Mouse (Mus musculus) layer of hippocampus, adult 11-12 months (tissue): ENCODE data around the gene Mak.

Experiments
- DNase-seq: peaks from one replicate; pipeline ENCODE4 v3.0.0; 2022; ENCODE audit warnings: low spot score

Gene Mak

DNA sequence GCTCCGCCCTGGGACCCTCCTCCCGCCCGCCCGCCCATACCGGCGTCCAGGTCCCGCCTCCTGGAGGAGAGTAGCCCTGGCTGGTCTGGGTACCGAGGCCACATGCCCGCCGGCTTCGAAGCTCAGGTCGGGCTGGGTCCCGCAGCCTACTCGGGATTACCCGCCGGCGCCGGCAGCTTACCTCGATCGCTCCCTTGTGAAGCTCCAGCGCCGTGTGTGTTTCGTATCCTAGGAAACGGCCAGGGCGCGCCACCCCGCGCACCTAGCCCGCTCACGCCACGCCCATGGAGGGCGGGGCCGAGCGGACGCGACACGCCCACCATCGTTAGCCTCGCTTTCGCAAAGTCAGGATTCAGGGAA is at the start of gene Mak:
Gene Mak (minus strand): TSS at position 286 of the 360 bp plus-strand sequence.
- DNase-seq = peak; percentile 53

DNA sequence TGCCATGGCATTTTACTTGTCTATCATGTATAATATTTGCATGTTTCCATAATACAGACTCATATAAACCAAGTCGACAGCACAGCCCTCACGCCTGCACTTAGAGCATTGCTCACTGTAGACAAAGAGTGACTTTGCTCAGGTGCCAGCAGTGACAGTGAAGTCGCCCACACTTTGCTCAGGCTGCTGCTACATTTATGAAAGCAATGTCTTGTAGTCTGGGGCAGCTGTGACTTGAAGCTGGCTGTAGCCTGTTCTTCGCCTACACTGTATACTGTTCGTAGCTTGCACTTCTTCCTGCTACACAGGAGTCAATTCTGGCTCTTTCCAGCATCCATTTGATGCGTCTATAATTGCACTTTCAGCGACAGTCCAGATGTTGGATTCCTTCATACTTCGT is 49.6 kb upstream of the Mak start:
- no peak for DNase-seq

DNA sequence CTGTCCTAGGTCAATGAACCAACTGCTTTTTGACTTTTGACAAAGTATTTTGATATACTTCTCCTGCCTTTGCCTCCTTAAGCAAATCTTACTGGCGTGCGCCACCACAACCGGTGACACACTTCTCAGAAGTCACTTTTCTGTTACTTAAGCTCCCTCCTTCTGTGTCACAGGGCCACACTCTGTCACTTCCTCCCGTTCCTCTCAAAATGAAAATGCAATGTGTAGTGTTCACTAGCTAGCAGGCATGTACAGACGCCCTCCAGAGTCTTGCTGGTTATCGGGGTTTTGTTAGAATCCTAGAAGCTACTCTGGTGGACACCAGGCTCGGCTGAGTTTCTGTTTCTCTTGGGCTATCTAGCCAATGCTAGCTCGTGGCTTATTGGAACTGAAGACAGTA is 48.8 kb upstream of the Mak start:
- no peak for DNase-seq

DNA sequence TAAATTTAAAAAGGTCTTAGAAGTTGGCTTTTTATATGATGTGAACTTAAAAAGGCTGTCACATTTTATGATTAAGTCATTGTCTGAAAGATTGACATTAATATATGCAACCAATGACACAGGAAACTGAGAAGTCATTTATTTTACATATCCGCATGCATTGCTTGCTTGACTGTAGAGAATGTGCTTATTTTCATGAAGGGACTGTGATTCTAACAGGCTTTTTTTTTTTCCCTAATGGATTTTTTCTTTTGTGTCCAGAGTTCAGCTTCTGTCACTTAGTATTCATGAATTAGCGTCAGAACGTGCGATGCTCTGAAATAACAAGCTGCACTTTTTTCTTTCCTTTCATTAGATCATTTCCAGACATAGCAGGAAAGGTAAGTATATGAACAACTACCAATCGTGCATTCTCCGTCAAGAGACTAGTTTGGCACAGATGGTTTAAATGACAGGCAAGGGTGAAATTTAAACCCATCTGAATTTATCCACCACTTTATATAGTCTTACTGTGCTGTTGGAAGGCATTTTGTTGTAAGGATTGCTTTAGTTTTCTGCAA is 44.2 kb upstream of the Mak start:
- no peak for DNase-seq

DNA sequence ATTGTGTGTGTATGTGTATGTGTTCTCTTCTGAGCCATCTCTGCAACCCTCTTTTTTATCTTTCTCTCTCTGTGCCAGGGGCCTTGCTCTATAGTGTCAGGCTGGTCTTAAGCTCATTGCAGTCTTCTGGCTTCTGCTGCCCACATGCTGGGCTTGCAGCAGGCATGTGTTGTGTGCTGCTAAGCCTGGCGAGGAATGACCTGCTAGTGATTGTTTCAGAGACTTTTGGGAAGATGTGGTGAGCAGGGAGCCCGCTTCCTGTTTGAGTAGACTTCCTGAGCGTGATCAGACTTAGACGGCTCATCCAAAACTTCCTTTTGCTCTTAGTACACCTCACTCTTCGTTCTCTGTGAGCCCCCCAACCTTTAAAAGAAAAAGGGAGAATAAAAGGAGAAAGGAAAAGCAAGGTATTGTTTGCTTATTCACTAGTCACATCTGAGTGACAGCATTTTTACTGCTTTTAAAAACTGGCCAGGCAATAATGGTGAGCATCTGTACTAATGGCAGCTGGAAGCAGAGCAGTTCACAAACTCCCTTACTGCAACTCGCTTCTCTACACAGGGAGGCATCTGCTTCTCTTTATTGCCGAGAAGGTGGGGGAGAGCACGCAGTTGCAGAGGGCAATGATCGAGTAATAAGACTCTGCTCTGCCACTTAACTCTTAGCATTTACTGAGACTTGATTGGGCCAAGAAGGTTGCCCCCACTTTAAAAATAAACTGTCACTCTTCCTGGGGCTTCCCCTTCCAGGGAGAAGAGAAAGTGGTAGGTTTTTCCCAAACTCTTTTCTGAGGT is 39.8 kb upstream of the Mak start:
- DNase-seq = peak; percentile 22

DNA sequence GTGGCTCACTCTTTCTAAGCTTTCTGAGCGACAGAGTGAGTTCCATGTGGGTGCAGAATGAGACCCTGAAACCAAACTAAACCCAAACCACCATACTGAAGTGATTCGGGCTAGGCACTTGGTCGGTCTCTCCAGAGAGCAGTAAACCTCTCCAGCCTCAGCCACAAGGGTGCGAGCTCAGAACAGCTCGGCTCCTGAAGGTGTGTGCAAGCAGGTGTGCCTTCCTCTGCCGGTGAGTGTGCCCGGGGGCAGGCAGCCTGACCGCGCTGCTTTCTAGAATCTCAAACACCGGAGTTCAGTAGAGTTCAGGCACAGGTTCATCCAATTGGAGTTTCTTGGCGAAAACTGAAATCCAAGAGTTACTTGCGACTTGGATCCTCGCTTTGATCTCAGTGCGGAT is 34.4 kb upstream of the Mak start, which contains the start of gene Sycp2l:
Gene Sycp2l (plus strand): TSS at position 368 of the 400 bp plus-strand sequence.
- no peak for DNase-seq

DNA sequence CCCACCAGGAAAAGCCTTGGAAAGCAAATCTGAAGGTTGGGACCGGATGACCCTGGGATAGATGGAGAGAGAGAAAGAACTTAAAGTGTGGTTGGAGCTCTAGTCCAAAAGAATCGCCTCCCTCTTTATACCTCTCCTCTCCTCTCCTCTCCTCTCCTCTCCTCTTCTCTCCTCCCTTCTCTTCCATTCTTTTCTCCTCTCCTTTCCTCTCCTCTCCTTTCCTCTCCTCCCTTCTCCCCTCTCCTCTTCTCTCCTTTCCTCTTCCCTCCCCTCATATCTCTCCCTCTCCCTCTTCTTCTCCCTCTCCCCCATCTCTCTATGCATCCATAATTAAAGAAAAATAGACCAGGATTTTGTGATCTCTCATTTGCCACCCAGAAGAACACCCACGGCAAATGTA is 31.4 kb upstream of the Mak start, which contains the start of gene Gcm2:
Gene Gcm2 (minus strand): TSS at position 101 of the 400 bp plus-strand sequence.
- no peak for DNase-seq

DNA sequence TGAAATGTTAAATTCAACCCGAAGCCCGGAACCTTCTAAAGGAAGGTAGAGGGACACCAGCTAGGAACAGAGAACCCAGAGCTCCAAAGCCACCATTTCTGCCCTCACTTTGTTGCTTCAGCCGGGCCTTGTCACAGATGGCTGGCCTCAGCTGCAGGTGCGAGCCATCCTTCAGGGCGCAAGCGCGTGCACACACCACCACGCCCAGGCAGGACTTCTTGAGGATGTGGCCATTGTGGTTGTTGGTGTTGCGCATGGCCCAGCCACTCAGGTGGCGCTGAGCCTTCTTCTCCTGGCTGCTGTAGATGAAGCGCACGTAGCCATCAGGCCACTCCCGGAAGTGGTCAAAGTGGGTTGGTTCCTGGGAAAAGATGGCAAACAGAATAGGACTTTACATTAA is 26.0 kb upstream of the Mak start:
- no peak for DNase-seq

DNA sequence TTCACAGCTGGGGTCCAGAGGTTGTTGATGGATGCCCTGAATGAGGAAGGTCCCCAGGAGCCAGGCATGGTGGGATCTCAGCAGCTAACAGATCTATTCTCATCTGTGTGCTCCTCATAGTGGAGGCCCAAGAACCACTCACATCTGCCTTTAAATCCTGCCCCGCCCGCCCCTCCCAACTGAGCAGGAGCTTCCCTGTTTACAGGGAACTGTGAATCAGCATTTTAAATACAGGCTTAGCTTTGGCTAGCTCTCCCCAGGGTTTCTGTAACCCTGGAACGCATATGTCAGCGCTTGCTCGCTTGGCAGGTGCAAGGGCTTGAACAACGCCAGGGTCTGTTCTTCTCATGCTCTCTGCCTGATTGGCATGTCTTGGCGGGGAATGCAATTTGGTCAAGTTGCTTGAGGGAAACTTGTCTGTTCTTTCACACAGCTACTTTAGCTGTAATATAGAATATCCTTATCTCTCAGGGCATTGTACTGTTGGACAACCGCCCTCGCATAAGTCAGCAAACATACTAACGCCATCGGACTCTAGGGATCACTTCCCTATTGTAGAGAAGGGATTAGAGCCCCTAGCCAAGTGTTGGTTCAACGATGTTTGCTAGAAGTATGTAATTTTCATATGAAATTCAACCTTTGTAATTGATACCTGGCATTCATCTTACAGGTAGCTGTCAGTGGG is 24.5 kb upstream of the Mak start:
- no peak for DNase-seq

DNA sequence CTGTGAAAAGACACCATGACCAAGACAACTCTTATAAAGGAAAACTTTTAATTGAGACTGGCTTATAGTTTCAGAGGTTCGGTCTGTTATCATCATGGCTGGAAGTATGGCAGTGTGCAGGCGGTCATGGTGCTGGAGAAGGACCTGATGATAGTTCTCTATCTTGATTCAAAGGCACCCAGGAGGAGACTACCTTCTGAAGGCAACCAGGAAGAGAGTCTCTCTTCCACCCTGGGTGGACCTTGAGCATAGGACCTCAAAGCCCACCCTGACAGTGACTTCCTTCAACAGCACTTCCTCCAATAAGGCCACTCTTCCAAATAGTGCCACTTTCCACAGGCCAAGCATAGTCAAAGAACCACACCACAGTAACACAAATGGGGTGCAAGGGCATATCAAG is 20.5 kb upstream of the Mak start:
- no peak for DNase-seq

DNA sequence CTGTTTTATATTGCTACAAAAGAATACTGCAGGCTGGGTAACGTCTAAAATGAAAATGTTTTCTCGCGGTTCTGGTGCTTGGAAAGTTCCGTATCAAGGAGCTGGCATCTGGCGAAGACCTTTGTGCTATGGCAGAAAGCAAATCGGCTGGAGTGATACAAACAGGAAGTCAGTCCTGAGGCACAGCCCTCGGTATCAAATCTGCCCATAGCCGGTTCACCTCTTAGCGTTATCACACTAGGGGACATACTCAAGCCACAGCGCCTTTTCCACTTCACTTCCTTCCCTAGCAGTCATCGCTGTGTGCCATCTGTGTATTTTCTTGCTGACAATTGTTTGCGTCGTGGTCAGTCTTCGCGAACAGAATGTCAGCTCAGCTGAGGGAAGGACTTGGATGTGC is 18.8 kb upstream of the Mak start:
- no peak for DNase-seq

DNA sequence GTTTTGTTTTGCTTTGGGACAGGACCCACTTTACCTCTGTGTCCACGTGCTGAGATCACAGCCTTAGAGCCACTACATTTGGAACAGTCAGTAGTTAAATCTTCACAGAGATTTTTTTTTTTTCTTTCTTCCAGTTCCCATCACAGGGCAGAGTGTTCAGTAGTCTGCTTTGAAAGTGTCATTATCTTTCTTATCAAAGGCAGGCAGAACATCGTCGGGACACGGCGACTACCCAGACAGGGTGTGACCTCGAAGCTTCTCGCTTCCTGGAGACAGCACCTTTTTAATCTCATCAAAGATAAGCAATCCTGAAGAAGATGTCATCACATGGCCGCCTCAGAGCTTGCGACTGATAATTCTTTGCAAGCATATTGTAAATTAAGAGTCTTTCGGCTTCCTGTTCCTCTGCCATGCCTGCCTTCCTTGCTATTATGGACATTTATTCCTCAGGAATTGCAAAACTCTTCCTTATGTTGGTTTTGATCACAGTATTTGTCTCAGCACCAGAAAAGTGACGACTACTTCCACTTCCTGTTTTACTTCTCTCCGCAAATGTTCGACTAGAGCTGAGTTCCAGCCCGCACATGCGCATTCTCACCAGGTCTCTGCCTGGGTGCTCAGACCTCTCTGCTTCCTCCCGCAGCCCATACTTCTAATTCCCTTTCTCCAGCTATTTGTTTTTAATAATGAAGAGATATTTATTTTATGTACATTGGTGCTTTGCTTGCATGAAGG is 18.0 kb upstream of the Mak start:
- DNase-seq = peak; percentile 20

DNA sequence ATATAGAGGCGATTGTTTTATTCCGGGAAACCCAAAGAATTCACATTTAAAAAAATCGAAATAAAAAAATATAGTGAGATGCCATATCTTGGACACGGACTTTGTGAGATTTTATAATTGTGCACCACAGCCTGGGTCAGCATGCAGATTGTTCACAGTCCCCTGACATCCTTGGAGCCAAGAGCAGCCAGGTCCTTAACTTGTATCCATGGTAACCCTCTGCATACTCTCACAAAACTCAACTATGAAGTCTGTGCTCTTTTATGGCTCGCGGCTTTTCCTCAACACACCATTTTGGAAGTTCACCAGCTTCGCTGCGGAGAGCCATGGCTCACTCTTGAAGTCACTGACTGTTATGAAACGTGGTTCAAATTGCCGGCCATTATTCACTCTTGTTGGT is 14.7 kb upstream of the Mak start:
- no peak for DNase-seq

DNA sequence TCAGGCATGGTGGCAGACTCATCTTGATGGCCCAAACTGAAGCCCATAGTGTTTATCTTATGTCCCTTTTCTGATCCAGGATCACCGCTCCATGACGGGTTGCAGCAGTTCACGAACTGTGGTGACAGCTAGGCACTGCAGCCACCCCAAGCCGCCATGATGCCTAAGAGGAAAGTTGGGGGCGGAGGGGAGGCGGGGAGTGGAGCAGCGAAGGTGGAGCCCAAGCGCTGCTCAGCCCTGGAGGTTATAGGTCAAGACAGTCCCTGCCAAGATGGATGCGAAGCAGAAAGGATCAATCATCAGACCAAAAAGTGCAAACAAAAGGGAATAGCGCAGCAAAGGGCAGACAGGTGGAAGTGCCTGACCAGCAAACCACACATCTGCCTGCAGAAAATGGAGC is 11.8 kb upstream of the Mak start:
- DNase-seq = no peak

DNA sequence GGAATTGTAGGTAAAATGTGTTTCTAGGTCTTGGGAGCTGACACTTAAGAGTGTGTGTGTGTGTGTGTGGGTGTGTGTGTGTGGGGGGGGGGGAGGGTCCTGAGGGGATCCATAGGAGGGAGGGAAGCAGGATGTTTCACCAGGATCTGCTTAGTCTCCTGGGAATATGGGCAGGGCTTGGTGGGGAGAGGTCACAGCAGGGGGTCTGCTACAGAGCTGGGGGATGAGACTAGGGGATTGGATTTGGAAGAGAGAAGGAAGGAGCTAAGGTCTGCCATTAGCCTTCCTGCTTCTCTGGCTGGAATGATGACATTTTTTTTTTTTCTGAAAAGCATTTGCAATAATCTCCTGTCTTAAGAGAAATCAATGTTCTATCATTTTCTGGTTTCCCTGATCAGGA is 9.2 kb upstream of the Mak start:
- no peak for DNase-seq

DNA sequence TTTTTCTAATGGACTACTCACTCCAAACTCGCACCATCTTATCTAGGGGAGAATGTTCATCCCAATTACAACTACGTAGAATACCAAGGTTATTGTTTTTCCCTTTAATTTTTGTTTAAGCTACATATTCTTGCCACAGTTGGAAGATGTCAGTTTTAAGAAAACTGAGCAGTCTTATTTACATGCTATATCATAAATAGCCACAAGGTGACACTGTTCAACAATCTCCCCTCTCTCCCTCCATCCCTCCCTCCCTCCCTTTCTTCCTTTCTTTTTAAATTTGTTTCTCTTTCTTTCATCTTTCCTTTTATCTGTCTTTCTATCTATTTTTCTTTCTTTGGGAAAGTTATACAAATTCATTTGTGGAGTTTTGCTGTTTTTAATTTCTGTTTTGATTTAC is 5.6 kb upstream of the Mak start:
- DNase-seq = no peak

DNA sequence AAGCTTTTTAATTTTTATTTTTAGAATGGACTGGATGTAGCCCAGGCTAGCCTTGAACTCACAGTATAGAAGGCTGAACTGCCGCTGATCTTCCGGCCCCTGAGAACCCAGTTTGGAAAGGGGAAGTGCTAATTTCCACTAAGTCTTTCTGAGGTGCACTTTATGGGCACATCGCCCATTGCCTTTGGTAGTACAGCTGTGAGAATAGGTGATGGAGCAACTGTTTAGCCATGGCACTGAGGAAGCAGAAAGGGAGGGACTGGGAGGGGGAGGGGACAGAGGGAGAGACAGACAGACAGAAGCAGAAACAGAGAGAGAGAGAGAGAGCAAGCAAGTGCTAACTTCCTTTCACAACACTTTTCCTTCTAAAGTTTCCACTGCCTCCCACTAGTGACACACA is 5.0 kb upstream of the Mak start:
- no peak for DNase-seq

DNA sequence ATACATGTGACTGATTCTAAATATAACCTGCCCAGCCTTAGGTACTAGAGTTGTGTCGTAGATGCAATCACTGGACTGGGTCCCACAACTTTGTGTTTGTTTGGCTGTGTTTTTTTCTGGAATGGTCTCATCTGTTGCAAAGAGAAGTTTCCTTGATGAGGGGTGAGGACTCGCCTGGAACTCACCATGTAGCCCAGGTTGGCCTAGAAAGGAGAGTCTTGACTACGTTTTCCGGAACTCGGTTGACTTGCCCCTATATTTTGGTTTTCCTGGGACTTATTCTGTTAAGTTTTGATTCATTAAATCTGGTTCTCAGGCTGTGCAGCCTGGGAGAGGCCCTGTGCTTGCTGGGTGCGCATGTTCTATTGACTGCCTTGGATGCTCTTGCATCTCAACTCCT is 1.2 kb upstream of the Mak start:
- no peak for DNase-seq

DNA sequence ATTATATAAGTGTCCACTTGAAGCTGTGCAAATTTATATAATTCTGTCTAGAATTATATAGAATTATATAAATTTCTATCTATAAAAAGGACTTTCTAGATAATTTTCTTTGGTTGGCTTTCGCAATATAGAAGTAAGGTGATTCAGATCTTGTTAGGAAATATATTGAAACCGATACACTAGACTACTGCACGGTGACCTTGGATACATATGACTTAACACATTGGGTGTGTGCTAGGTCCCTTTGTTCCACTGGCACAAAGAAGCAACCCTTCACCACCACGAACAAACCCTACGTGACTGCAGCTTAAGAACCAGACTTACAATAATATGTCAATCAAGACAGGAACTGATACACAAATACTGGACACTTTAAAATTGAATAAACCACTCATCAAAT is 353 bp upstream of the Mak start:
- no peak for DNase-seq

DNA sequence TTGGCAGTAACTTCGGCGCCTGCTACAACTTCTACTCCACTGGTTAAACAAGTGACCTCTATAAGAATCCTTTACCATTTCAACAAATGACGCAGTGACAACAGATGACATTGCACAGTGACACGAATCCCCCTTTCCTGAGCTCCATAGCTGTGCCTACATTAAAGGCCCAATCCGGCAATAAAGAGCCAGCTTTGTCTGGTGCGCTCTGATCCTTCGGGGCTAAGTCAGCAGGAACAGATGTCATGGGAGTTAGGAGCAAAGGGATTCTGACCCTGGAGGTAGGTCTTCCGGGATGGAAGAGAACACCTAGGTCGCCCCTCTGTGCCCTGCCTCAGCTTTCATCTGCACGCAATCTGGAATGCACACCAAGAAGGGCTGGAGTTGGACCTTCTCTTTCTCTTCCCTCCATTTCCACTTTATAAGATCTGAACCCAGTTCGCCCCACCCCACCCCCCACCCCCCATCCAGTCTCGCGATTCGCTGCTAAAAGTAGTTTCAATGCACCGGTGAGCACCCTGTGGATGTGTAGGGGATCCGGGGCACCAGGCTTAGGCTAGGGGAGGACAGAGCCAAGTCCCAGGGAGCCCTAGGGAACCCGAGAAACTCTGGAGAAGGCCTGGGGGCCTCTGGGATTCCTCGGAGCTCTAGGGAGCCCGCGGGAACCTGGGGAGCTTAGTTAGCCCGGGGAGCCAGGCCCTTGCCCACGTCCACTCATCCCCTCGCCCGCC is 651 bp downstream of the Mak start:
- no peak for DNase-seq

DNA sequence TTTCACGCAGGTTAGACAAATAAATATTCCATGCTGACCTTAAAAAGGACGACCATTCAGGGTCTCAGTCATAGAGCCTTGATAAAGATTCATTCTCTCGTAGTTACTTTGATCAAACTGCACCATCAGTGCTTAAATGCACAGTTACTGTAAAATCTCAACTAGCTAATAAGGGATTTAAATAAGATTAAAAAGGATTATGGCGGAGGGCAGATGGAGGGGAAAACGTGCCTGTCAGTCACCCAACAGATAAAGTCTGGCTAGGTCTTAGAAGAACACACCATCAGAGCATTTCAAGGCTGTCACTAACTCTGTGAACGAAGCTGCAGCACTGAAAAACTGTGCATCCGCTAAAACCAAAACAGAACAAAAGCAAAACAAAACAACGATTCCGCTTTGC is 1.6 kb downstream of the Mak start:
- no peak for DNase-seq

DNA sequence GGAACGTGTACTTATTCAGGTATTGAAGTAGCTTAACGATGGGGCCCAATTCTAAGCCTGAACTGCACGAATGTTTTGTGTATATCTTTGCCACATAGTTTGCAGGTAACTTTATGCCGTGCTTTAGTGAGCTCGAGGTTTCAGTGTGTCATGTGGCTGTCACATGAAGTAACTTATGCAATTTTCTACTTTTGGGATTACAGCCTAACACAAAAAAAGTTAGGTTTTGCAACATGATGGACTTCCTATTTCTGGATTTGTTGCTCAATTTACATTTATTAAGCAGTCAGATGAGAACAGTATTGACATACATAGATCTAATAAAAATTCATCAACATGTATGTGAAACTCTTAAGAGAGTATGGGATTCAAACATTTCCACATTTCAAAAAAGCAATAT is 5.7 kb downstream of the Mak start:
- no peak for DNase-seq
